Mouse (Mus musculus): ENCODE measurements around the gene Sema4d. TPM values are rescaled to one million over a fixed set of nuclear protein-coding genes. Genes with fewer than 3 reads are reported as not detected.
A peak's percentile ranks its signal among the peaks of the same experiment; 100 is the strongest.

Gene Sema4d
- polyA plus RNA-seq, 1 experiment from 2014 or later = 10.8 TPM

DNA sequence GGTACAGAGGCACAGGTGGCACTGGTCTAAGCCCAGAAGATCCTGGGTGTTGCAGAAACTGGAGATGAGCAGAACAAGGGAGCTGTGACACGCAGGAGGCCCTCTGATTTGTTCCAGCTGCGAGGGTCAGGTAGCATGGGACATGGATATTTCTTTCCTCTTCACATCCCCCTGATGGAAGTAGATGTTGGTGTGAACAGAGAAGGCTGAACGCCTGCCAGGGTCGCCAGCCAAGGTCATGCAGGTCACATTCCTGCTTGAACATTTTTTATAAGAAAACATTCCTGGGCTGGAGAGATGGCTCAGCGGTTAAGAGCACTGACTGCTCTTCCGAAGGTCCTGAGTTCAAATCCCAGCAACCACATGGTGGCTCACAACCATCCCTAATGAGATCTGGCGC is 66.2 kb downstream of the Sema4d start:
- no peak overlapping the region for H3K4me3 ChIP-seq
- no peak overlapping the region for H3K9ac ChIP-seq
- 79% methylated on average over 7 of the region's 7 CpGs for WGBS (ENCODE audit: insufficient replicate concordance)
- no peak overlapping the region for H3K4me2 ChIP-seq
- H3K4me1 ChIP-seq = peaks cover 60% of the 10 kb centered on the region
- no peaks in the 10 kb centered on the region for H3K27me3 ChIP-seq (replicated peaks)
- H3K27ac ChIP-seq = peak overlapping the region; percentile 52
- H3K36me3 ChIP-seq = peaks cover 9% of the 10 kb centered on the region; the same call in 1 of the 2 replicates
- H3K9me3 ChIP-seq (replicated peaks) = no peaks in the 10 kb centered on the region
- no peak for ATAC-seq

DNA sequence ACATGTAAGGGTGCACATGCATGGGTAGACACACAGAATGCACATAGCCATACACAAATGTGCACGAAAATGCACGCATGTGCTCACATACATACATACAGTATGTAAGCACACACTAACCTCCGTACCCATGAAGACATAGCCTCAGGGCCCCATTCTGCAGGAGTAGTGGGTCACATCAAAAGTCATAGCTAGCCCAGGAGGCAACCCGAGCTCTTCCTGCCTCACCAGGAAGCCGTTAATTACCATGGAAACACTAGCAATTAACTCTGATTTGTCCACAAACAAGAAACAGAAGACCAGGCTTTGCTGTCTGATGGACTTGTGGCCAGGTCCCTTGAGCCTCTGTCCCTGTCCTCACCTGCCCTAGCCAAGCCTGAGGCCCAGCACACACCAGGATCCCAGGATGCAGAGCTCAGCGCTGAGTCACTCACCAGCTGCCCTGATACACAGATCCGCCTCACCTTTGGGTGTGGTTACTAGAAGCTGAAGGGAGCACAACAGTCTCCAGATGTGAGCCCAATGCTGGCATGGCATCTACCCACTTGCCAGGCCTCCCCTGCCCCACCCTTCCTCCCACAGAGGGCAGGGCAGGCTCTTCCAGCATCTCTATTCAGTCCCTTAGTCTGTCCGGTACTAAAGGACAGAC is 67.5 kb downstream of the Sema4d start:
- 67% methylated on average over 8 of the region's 8 CpGs for WGBS (ENCODE audit: insufficient replicate concordance)
- H3K27me3 ChIP-seq (replicated peaks) = no peaks in the 10 kb centered on the region
- peaks cover 53% of the 10 kb centered on the region for H3K4me1 ChIP-seq
- H3K27ac ChIP-seq = no peak overlapping the region
- ATAC-seq = peak; percentile 76
- H3K4me2 ChIP-seq = no peak overlapping the region
- no peak overlapping the region for H3K9ac ChIP-seq
- H3K36me3 ChIP-seq = peaks cover 11% of the 10 kb centered on the region; the same call in 1 of the 2 replicates
- H3K9me3 ChIP-seq (replicated peaks) = no peaks in the 10 kb centered on the region
- no peak overlapping the region for H3K4me3 ChIP-seq

DNA sequence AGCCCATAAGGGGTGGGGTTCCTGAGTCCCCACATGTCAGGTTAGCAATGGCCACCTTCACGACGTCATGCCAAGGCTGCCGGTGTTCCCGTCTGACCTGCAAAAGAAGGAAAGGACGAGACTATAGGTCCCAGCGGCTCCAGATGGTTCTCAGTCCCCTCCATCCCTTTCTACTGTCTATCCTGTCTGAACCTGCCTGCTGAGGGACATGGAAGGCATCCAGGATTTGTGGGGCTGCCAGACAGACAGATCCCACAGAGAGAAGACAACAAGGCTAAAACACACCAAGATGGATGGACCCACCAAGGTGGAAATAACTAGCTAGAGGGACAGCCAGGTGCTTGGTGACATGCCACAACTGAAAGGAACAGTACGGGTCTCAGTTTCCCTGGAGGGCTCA is 68.1 kb downstream of the Sema4d start:
- Histone ChIP-seq H3K27me3 (replicated peaks) (no peaks in the 10 kb centered on the region), H3K4me1 (peaks cover 48% of the 10 kb centered on the region), H3K4me3 (no peak overlapping the region), H3K9me3 (replicated peaks) (no peaks in the 10 kb centered on the region), H3K4me2 (no peak overlapping the region), H3K9ac (no peak overlapping the region), H3K36me3 (peaks cover 13% of the 10 kb centered on the region; the same call in 1 of the 2 replicates), H3K27ac (no peak overlapping the region)
- no peak for ATAC-seq
- WGBS (ENCODE audit: insufficient replicate concordance) = 88% methylated on average over 7 of the region's 7 CpGs

DNA sequence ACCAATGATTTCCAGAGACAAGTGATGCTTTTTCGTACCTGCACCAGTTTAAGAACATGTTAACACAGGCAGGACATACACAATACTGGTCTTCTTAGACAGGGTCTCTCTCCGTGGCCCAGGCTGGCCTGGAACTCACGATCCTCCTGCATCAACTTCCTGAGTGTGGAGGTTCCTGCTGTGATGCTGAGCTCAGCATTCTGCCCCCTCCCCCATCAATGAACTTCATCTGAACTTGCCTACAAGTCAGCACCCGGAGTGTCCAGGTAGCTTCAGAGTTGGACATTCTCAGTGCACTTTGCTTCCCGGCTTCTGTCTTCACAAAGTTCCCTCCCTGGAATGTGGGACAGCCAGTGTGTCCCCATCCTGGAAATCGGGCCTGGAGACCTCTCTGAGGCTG is 69.0 kb downstream of the Sema4d start:
- H3K4me3 ChIP-seq = no peak overlapping the region
- ATAC-seq = no peak
- H3K4me2 ChIP-seq = no peak overlapping the region
- no peaks in the 10 kb centered on the region for H3K27me3 ChIP-seq (replicated peaks)
- H3K27ac ChIP-seq = no peak overlapping the region
- 74% methylated on average over 6 of the region's 6 CpGs for WGBS (ENCODE audit: insufficient replicate concordance)
- H3K4me1 ChIP-seq = peaks cover 40% of the 10 kb centered on the region
- H3K9me3 ChIP-seq (replicated peaks) = no peaks in the 10 kb centered on the region
- peaks cover 22% of the 10 kb centered on the region for H3K36me3 ChIP-seq
- no peak overlapping the region for H3K9ac ChIP-seq

DNA sequence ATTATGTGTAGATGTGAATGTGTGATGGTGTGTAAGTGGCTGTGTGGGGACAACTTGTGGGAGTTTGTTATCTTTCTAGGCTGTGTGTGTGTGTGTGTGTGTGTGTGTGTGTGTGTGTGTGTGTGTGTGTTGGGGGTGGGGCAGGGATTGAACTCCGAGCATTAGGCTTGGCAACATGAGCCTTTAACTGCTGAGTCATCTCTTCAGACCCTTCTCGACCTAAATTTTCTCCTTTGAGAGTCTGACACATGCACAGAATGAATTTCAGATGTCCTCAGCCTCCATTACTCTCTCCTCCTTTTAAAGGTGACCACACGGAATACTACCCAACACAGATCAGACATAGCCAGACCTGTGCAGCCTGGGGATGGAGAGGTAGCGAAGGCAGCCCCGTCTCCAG is 70.4 kb downstream of the Sema4d start:
- peaks cover 25% of the 10 kb centered on the region for H3K4me1 ChIP-seq
- whole genome bisulfite sequencing (ENCODE audit: insufficient replicate concordance) = 70% methylated on average over 5 of the region's 5 CpGs
- H3K9ac ChIP-seq = no peak overlapping the region
- H3K4me3 ChIP-seq = no peak overlapping the region
- no peak overlapping the region for H3K4me2 ChIP-seq
- no peaks in the 10 kb centered on the region for H3K9me3 ChIP-seq (replicated peaks)
- H3K27ac ChIP-seq = no peak overlapping the region
- H3K36me3 ChIP-seq = peaks cover 36% of the 10 kb centered on the region
- no peaks in the 10 kb centered on the region for H3K27me3 ChIP-seq (replicated peaks)
- ATAC-seq = no peak

DNA sequence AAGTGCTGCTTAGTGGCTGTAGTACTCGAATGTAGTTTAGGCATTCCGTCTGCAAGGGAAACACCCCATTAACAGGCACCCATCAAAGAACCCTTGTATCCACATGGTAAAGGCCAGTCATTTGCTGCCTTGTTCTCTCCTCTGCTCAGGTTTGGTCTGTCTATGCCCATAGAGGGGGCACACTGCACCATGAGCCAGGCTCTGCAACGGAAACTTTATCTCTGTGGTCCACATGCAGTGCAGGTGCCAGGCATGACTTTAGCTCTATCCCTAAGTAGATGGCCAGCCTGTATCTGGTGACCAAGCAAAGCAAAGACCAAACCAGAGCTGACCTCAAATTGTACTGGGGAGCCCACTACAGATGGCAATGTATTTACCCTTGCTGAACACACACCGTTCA is 73.0 kb downstream of the Sema4d start:
- no peak overlapping the region for H3K27ac ChIP-seq
- peaks cover 48% of the 10 kb centered on the region for H3K36me3 ChIP-seq
- peaks cover 9% of the 10 kb centered on the region; the same call in 1 of the 2 replicates for H3K4me1 ChIP-seq
- no peak overlapping the region for H3K4me2 ChIP-seq
- no peak overlapping the region for H3K4me3 ChIP-seq
- ATAC-seq = no peak
- no peaks in the 10 kb centered on the region for H3K9me3 ChIP-seq (replicated peaks)
- H3K9ac ChIP-seq = no peak overlapping the region
- no peaks in the 10 kb centered on the region for H3K27me3 ChIP-seq (replicated peaks)
- 86% methylated on average over 4 of the region's 4 CpGs for WGBS (ENCODE audit: insufficient replicate concordance)

DNA sequence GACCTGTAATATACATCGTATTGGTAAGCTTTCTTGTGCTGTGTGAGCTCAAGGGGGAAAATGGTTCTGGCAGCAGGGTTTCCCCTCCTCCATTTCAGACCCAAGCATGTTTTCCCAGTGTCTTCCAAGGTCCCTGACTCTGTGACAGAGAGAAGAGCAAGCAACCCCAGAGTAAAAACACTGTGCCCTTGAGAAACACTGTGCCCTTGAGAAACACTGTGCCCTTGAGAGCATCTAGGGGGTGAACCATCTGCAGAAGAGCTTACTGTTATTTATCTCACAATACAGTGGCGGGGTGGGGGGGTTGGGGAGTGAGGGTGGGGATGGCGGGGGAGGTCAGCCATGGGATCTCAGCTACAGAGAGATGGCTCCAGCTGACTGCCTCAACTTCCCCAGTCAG is 74.3 kb downstream of the Sema4d start:
- Histone ChIP-seq H3K9ac (no peak overlapping the region), H3K4me1 (peaks cover 9% of the 10 kb centered on the region; the same call in 1 of the 2 replicates)

DNA sequence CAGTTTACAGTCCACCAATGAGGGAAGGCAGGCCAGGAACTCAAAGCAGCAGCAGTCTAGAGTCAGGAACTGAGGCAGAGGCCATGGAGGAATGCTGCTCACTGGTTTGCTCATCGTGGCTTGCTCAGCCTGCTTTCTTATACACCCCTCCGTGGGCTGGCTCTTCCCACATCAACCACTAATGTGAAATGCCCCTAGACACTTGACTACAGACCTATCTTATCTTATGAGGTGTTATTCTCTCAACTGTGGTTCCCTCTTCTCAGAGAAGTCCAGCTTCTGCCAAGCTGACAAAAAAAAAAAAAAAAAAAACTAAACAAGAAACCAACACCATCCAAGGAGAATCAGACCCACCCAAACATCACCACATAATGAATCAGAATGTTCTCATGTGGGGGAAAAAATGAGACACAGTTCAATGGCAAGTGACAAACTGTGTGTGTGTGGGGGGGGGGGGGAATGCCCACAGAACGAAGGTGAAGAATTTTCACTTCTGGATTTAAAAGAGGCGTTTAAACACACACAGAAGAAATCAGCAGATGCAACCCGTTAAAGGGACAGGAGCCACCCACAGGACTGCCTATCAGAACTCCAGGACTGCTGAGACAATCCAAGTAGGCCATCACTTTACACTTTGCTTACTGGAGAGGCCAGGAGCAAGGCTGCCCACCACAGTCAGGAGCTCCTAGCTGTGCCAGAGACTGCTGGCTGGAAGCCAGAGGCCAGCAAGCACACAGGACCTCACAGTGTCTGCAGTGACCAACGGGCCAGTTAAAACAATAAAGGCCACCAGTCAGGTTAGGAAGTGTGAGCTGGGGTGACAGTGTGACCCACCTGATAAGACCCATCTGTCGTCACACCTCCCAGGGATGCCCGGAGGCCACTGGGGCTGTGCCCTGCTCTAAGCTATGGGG is 76.9 kb downstream of the Sema4d start:
- Histone ChIP-seq H3K27me3 (replicated peaks) (no peaks in the 10 kb centered on the region), H3K9ac (no peak overlapping the region), H3K4me3 (no peak overlapping the region), H3K36me3 (peaks cover 54% of the 10 kb centered on the region), H3K4me2 (no peak overlapping the region), H3K4me1 (peaks cover 4% of the 10 kb centered on the region; the same call in 1 of the 2 replicates), H3K27ac (no peak overlapping the region; the same call in 1 of the 2 replicates), H3K9me3 (replicated peaks) (no peaks in the 10 kb centered on the region)
- ATAC-seq = peak; percentile 40
- 56% methylated on average over 8 of the region's 8 CpGs for WGBS (ENCODE audit: insufficient replicate concordance)

More for the DNA sequence above, 74.3 kb downstream of the Sema4d start:
- H3K9me3 ChIP-seq (replicated peaks) = no peaks in the 10 kb centered on the region
- no peaks in the 10 kb centered on the region for H3K27me3 ChIP-seq (replicated peaks)
- no peak overlapping the region for H3K4me3 ChIP-seq
- peaks cover 49% of the 10 kb centered on the region for H3K36me3 ChIP-seq
- WGBS (ENCODE audit: insufficient replicate concordance) = 79% methylated on average over 3 of the region's 3 CpGs
- no peak for ATAC-seq
- H3K4me2 ChIP-seq = no peak overlapping the region
- H3K27ac ChIP-seq = no peak overlapping the region

DNA sequence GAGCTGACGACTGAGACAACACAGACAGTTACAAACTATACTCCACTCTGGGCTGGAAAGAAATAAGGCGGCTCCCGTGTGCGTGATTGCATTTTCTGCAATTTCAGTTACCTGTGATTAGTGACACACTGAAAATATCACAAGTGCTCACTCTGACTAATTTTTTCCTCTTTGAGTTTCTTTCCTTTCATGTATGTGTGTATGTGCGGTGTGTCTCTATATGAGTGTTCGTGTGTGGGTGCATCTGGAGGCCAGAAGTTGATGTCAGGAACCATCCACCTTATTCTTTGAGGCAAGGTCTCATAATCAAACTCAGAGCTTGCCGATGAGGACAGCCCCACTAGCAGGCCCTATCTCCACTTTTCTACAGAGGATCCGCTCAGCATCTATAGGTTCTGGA is 81.5 kb downstream of the Sema4d start:
- Histone ChIP-seq H3K4me3 (no peak overlapping the region), H3K4me1 (peaks cover 5% of the 10 kb centered on the region), H3K27ac (no peak overlapping the region), H3K36me3 (peaks cover 47% of the 10 kb centered on the region), H3K9me3 (replicated peaks) (no peaks in the 10 kb centered on the region), H3K27me3 (replicated peaks) (no peaks in the 10 kb centered on the region), H3K9ac (no peak overlapping the region), H3K4me2 (no peak overlapping the region)
- WGBS (ENCODE audit: insufficient replicate concordance) = 88% methylated on average over 8 of the region's 8 CpGs
- ATAC-seq = no peak

DNA sequence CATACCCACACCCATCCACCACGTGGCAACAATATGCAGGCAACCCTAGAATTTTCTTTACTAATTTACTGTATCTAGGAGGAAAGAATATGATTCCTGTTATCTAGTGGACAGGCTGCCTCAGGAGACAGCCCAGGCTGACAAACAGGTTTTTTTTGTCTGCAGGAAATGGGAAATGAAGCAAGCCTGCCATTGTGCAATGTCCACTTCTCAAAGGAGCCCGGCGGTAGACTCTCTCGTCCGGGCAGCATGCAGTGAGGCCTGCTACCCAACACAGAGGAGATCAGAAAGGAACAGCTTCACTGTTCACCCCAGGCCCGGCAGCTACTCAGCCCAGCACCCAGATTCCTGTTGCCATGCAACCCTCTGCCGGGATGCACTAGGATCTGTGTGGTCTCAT is 82.8 kb downstream of the Sema4d start:
- whole genome bisulfite sequencing (ENCODE audit: insufficient replicate concordance) = 71% methylated on average over 7 of the region's 7 CpGs
- no peak overlapping the region for H3K9ac ChIP-seq
- H3K27me3 ChIP-seq (replicated peaks) = no peaks in the 10 kb centered on the region
- H3K4me1 ChIP-seq = peaks cover 15% of the 10 kb centered on the region
- no peak for ATAC-seq
- H3K27ac ChIP-seq = no peak overlapping the region
- peaks cover 40% of the 10 kb centered on the region for H3K36me3 ChIP-seq
- no peaks in the 10 kb centered on the region for H3K9me3 ChIP-seq (replicated peaks)
- H3K4me3 ChIP-seq = no peak overlapping the region
- H3K4me2 ChIP-seq = no peak overlapping the region

DNA sequence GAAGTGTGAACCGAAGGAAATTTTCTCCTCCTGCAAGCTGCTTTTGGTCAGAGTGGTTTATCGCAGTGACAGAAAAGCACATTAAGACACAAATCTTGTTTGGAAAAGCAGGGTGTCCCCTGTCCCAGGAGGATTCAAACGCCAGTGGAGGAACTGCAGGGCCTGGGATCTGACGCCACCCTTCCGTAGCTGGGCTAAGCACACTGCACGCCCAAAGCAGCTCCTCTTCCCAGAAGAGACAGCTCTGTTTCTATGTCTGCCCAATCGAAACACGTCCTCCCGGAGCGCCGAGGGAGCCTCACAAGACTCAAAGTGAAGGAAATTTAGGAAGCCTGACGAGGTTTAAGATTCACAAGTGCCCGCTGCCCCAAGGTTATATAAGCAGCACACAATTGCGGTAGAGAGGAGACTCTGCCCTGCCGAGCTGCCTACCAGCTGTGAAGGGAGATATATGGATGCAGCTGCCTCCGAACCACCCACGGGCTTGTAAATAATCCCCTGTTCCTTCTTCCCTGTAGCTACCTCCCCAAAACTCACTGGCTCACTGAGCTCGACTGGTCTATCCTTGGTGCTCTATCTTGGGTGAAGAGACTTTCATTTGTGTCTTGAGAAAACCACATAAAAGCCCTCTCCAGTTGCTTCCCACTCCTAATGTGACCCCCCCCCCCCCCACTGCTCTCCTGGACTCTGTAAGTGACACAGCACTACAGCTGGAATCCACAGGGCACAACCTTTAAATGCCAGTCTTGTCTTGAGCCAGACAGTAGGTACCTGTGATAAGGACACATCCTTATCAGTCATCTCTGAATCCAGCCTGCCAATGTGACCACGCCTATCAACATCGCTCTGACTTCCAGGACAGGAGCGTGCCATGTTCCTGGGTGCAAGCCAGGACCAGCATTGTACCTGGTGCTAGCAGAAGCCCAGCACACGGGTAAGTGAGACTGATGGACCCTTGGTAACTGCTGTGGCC is 87.4 kb downstream of the Sema4d start:
- no peak overlapping the region for H3K27ac ChIP-seq
- peaks cover 54% of the 10 kb centered on the region for H3K36me3 ChIP-seq
- H3K4me2 ChIP-seq = no peak overlapping the region
- no peak overlapping the region for H3K9ac ChIP-seq
- no peak overlapping the region for H3K4me3 ChIP-seq
- H3K27me3 ChIP-seq (replicated peaks) = no peaks in the 10 kb centered on the region
- ATAC-seq = 0 out of 2 replicates have a peak, but pooled peaks have one; percentile 24
- H3K9me3 ChIP-seq (replicated peaks) = no peaks in the 10 kb centered on the region
- 74% methylated on average over 22 of the region's 22 CpGs for WGBS (ENCODE audit: insufficient replicate concordance)
- peaks cover 17% of the 10 kb centered on the region for H3K4me1 ChIP-seq
